Mouse (Mus musculus) G1E (cell line): ENCODE results near the gene Hoxb2. TPM values are rescaled to one million over a fixed set of nuclear protein-coding genes. Genes with fewer than 3 reads are reported as not detected.

Source experiments
- ATAC-seq: 2 replicates; pipeline ENCODE4 v1.8.0; 2016; ENCODE audit warnings: mild to moderate bottlenecking; ENCODE audit not compliant: insufficient number of reproducible peaks, poor library complexity, low FRiP score, severe bottlenecking; ENCODE audit errors: extremely low read depth
- DNase-seq: peaks from one replicate; pipeline ENCODE4 v3.0.0; 2012; ENCODE audit warnings: low spot score
- H3K27me3 ChIP-seq: 2 replicates; pipeline ENCODE4 v1.6.1; 2012; ENCODE audit warnings: mild to moderate bottlenecking, low read length, inconsistent platforms; ENCODE audit not compliant: insufficient read depth
- H3K36me3 ChIP-seq: replicated peaks from 2 replicates; pipeline ENCODE3; 2012; ENCODE audit warnings: mild to moderate bottlenecking, inconsistent platforms
- H3K4me1 ChIP-seq: 2 replicates; pipeline ENCODE4 v1.6.1; 2012; ENCODE audit warnings: low read depth, low read length, inconsistent platforms, mixed read lengths; ENCODE audit not compliant: insufficient read depth
- H3K4me3 ChIP-seq: 2 replicates; pipeline ENCODE4 v1.5.1; 2012; ENCODE audit warnings: low read depth, mild to moderate bottlenecking, inconsistent platforms, low read length, moderate library complexity, mixed read lengths
- H3K9me3 ChIP-seq: replicated peaks from 2 replicates; pipeline ENCODE4 v1.6.1; 2012; ENCODE audit warnings: inconsistent platforms
- CTCF ChIP-seq: IDR thresholded peaks from 2 replicates; pipeline ENCODE4 v1.5.1; 2012; ENCODE audit warnings: low read depth, low read length, inconsistent platforms, mixed read lengths
- GATA1 ChIP-seq: IDR thresholded peaks from 2 replicates; pipeline ENCODE4 v1.6.1; 2012; ENCODE audit warnings: borderline replicate concordance, low read length, inconsistent platforms, mixed read lengths
- GATA2 ChIP-seq: IDR thresholded peaks from 2 replicates; pipeline ENCODE4 v1.6.1; 2012; ENCODE audit warnings: low read depth, low read length, inconsistent platforms, borderline replicate concordance
- POLR2AphosphoS5 ChIP-seq: IDR thresholded peaks from 2 replicates; pipeline ENCODE4 v1.6.1; 2012; ENCODE audit warnings: low read depth, low read length, inconsistent platforms; ENCODE audit not compliant: insufficient replicate concordance
- TAL1 ChIP-seq: conservative IDR thresholded peaks from 2 replicates; pipeline ENCODE4 v1.6.1; 2012; ENCODE audit warnings: low read depth, low read length, inconsistent platforms, mixed read lengths
- polyA plus RNA-seq: library from polyadenylated mRNA; stranded (reverse); fragments of >175 nt; gene quantifications from 2 replicates; pipeline ENCODE4 v1.2.3, GENCODE M21; 2012
- total RNA-seq, 2 experiments: library from RNA; stranded (forward) in 1 of 2; stranded (reverse) in 1 of 2; fragments of 200-1000 nt in 1 of 2; fragments of >200 nt in 1 of 2; fragmentation: Nextera tagmentation in 1 of 2; gene quantifications; 2 replicates each; pipeline ENCODE4 v1.2.3; 2014 to 2017

The Hoxb2 gene
- total and polyA plus RNA-seq, 3 experiments, result 0.11 TPM; not detected in 2

DNA sequence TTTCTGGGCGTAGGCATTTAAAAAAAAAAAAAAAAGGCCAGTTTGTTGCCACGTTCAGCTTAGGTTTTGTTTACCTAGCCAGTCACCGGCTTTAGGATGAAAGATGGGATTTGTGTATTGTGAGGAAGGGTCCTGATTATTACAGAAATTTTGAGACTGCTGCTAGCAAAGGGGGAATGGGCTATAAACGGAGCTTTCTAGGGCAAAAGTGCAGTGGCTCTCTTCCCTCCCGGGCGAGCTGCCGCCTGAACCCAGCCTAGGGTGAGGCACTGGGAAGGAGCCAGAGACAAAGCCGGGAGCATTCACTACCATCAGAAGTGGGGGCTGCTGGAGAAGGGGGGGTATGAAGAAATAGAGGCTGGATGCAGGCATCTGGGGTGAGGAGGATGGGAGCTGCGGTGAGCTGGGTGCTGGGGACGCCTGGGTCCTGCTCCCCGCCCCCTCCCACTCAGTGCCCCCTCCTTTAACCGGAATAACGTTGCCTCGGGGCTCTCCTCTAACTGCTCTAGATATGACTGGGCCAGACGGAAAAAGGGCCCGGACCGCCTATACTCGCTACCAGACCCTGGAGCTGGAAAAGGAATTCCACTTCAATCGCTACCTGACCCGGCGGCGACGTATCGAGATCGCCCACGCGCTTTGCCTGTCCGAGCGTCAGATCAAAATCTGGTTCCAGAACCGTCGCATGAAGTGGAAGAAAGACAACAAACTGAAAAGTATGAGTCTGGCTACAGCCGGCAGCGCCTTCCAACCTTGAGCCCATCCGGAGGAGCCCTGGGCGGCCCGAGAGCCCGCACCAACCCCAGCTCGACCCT, 45.7 kb upstream of the Hoxb2 start:
- ATAC-seq (no peak), DNase-seq (no peak)
- Histone ChIP-seq H3K9me3 (peaks cover 5% of the 10 kb centered on the region; the same call in 1 of the 2 replicates), H3K4me1 (no peaks in the 10 kb centered on the region), H3K4me3 (no peak overlapping the region), H3K36me3 (no peaks in the 10 kb centered on the region), H3K27me3 (peaks cover 66% of the 10 kb centered on the region)
- no peak for TF ChIP-seq CTCF
- TF ChIP-seq POLR2AphosphoS5, result no peak
- no peak for TF ChIP-seq GATA1
- no peak for TF ChIP-seq GATA2
- TF ChIP-seq TAL1, result no peak

DNA sequence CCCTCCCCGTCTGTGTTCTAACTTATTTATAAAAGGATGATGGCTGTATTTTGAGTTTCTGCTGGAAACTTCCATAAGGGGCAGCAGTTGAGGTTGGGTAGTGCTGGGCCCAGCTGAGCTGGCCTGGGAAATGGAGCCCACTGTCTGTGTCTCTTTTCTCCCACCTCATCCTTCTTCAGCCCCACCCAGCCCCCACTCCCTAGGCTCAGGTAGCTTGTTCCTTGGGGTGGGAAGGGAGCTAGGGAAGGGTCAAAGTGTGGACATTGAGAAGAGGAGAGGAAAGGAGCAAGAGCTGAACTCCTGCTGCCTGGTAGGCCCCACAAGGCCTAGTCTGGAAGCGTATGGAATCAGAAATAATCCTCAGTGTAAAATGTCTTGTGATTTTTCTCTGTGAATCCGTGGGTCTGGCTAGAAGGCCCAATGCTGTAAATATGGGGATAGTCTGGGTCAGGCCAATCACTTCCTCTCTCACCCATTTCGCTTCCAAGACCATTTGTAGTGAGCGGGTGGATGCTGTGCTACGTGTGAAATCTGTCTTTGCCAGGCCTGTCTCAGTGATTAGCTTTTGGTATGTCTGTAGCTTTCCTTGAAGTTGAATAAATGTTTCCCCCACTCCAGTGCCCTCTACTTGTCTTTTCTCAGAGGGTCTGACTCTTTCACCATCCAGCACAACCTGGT, 44.7 kb upstream of the Hoxb2 start:
- no peak for TF ChIP-seq TAL1
- no peak for TF ChIP-seq GATA1
- TF ChIP-seq POLR2AphosphoS5, result no peak
- no peak for TF ChIP-seq CTCF
- TF ChIP-seq GATA2, result no peak
- Histone ChIP-seq H3K27me3 (peaks cover 63% of the 10 kb centered on the region), H3K36me3 (no peaks in the 10 kb centered on the region), H3K4me3 (no peak overlapping the region), H3K4me1 (peaks cover 2% of the 10 kb centered on the region; the same call in 1 of the 2 replicates), H3K9me3 (peaks cover 5% of the 10 kb centered on the region; the same call in 1 of the 2 replicates)
- ATAC-seq (no peak), DNase-seq (no peak)

DNA sequence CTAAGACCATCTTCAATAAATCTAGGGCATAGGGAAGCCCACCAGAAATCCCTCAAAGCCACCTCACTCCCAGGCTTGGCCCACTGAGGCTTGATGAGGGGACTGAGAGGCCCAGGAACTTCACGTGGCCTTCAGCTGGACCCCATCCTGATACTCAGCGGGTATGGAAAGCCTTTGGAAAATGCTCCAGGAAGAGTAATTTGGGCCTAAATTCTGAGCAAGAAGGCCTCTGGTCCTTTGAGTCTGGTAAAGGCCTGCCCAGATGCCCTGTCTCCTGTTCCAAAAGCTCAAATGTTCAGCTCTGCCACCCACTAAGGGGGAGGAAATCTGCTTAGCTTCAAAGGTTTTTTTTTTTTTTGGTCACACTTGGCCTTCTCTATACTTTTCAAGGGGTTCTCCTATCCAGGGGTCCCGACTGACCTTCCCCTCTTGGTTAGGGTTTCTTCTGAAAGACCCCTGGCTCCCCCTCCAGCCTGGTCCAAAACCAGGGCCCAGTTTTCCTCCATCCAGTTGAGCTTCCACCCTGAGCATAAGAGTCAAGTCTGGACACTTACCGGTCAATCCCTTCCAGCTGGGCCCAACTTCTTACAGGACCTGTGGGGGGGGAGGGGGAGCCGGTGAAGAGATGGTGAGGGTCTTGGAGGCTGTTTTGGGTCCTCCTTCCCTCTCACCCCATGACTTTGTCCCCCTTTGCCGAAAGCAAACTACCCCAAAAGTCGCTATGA, 44.0 kb upstream of the Hoxb2 start:
- no peak for TF ChIP-seq POLR2AphosphoS5
- TF ChIP-seq TAL1, result no peak
- no peak for TF ChIP-seq CTCF
- no peak for TF ChIP-seq GATA1
- TF ChIP-seq GATA2, result no peak
- Histone ChIP-seq H3K36me3 (no peaks in the 10 kb centered on the region), H3K27me3 (peaks cover 61% of the 10 kb centered on the region), H3K4me1 (peaks cover 2% of the 10 kb centered on the region; the same call in 1 of the 2 replicates), H3K4me3 (no peak overlapping the region), H3K9me3 (peaks cover 5% of the 10 kb centered on the region; the same call in 1 of the 2 replicates)
- no peak for DNase-seq
- no peak for ATAC-seq

DNA sequence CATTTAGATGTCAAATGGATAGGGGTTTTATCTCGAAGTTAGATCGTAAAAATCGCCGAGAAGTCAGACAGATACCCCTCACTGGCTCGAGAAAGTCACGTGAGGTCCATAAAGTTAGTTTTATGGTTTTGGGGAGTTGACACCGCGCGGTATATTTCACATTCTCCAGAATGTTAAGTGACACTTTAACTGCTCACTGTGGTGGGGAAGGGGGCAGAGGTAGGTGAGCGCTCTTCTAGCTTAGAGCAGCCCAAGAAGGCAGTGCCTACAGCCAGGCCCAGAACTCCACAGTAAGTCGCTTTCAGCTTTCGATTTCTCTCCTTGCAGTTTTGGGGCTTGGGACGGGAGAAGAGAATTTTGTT, 43.4 kb upstream of the Hoxb2 start:
- TF ChIP-seq TAL1 (no peak), GATA2 (no peak), GATA1 (no peak), CTCF (no peak), POLR2AphosphoS5 (no peak)
- DNase-seq, result no peak
- Histone ChIP-seq H3K4me3 (no peak overlapping the region), H3K36me3 (no peaks in the 10 kb centered on the region), H3K9me3 (peaks cover 5% of the 10 kb centered on the region; the same call in 1 of the 2 replicates), H3K4me1 (peaks cover 2% of the 10 kb centered on the region; the same call in 1 of the 2 replicates), H3K27me3 (peaks cover 61% of the 10 kb centered on the region)
- ATAC-seq, result no peak

DNA sequence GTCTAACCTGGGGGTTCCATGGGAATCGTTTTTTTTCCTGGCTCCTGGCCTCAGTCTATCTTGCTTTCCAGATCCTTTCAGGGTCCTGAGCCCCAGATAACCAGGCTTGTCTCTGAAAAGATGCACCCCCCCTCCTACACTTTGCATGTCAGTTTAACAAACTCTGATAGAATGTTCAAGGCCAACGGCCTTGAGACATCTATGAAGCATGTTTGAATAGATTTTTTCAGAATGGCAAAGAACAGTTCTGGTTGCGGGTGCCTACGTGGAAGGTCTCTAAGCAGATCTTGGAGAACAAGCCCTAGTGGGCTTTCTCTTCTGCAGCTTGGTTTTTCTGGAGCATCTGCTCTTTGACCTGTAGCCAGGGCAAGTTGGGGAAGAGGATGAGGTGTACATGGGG, 41.6 kb upstream of the Hoxb2 start:
- DNase-seq, result no peak
- no peak overlapping the region for H3K4me3 ChIP-seq
- no peaks in the 10 kb centered on the region for H3K36me3 ChIP-seq
- H3K27me3 ChIP-seq, result peaks cover 55% of the 10 kb centered on the region
- peaks cover 1% of the 10 kb centered on the region; the same call in 1 of the 2 replicates for H3K9me3 ChIP-seq
- TF ChIP-seq GATA1, result no peak
- TF ChIP-seq TAL1, result no peak
- TF ChIP-seq CTCF, result no peak
- no peak for TF ChIP-seq GATA2
- no peak for TF ChIP-seq POLR2AphosphoS5
- peaks cover 2% of the 10 kb centered on the region; the same call in 1 of the 2 replicates for H3K4me1 ChIP-seq
- ATAC-seq, result no peak

DNA sequence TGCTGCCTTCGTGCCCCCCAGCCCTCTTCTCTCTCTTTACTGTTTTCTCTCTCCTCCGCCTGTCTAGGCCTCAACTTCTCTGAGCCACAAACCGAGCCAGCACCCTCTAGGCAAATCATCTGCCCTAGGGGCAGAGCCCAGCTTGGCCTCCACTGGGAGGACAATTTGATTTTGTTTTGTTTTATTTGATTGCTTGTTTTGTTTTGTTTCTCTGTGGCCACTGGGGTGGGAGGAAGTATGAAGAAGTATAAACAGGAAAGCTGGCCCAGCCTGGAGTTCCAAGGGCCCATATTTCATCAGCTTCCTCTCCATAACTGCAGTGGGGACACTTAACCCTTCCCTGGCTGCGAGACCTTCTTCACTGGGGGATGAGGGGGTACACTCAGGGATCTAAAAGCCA, 41.0 kb upstream of the Hoxb2 start:
- Histone ChIP-seq H3K27me3 (peaks cover 55% of the 10 kb centered on the region), H3K4me1 (peaks cover 2% of the 10 kb centered on the region; the same call in 1 of the 2 replicates), H3K4me3 (no peak overlapping the region), H3K9me3 (no peaks in the 10 kb centered on the region), H3K36me3 (no peaks in the 10 kb centered on the region)
- ATAC-seq (no peak), DNase-seq (no peak)
- TF ChIP-seq GATA1, result no peak
- TF ChIP-seq CTCF, result no peak
- TF ChIP-seq POLR2AphosphoS5, result no peak
- no peak for TF ChIP-seq GATA2
- TF ChIP-seq TAL1, result no peak
